Mouse (Mus musculus): ENCODE results near the gene Fam189a1.

Gene Fam189a1

DNA sequence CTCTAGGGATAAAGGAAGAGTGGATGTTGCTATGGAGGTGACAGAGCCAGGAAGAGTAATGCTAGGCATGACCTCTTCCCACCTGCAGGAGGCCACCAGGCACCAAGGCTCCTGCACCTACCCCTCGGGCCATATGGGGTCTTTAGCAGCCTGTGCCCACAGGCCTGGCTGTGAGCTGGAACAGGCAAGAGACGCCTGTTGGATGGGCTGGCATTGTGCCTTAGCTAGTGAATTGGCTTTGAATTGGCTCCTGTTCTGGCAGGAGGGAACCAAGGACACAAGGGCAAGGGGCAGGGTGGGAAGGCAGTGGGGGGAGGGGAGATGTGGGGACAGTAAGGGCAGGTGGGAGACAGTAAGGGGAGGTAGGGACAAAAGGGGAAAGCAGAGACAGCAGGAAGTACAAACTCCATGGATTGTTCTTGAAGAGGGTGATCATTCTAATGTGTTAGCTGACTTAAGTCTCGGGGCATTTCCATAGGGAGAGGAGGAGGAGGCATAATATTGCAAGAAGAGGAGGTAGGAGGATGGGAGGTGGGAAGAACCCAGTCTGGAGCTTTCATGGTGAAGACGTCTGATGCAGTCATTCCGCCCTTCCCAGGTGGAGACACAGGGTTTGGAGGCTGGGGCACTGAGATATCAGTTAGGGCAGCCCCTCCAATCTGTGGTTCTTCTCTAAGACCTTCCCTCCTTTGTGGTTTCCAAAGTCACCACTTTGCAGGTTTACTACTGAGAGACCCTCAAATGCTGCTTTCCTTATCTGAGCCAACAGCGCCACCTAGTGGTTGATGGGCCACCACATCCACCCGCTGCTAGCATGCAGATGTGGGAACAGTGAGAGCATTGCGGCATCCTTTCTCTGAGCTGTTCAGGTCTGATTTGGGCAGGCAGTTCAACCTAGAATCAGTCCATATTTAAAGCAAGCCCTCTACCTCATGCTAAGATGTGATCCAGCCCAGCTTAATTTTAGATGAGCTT is 414.8 kb downstream of the Fam189a1 start:
- in situ Hi-C loops (cut with MseI, MboI): loop anchor here (25.0 kb wide), 3 partner anchors 229 to 579 kb away; partner anchors contain the start of genes Apba2 (in 1 of the 2) and Trpm1 (in 1 of the 2)

DNA sequence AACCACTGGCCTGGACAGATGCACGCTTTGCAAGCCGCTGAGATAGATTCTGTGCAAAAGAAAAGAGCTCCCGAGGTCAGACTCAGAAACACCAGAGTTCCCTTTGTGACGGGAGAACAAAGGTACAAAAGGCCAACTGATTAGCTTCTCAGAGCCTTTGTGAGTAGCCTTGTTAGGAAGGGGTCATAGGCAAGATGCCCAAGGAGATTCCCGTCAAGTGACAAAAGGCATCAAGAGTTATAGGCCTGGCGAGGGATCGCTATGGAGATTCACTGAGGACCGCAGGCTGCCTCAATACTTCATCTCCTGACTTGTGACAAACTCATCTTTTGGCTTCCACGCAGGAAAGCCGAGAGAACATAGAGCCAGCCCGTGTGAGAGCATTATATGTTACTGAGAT is 417.2 kb downstream of the Fam189a1 start:
- in situ Hi-C loops (cut with MseI, MboI): loop anchor here (10.0 to 25.0 kb wide), 4 partner anchors 227 to 577 kb away; partner anchors contain the start of genes Apba2 (in 1 of the 2) and Trpm1 (in 1 of the 2)

DNA sequence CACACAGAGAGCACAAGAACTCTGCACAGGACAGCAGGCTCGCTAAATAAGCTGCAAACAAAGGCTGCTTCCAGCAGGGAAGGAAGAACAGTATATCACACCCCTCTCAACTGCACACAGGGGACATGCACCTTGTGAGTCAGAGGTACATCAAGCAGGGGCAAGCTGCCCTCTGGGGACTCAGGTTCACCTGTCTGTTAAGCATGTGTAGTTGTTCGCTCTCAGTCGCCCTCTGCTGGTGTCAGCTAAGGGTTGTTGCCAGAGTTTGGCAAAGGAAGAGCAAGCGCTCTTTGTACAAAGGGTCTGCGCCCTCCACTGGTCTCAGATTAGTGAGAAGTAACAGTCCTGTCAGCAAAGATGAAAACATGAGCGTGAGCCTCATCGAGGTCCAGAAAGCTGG is 426.6 kb downstream of the Fam189a1 start:
- in situ Hi-C loops (cut with MseI, MboI): loop anchor here (5.0 to 25.0 kb wide), 5 partner anchors 217 to 567 kb away; partner anchors contain the start of genes Apba2 (in 2 of the 2) and Trpm1 (in 1 of the 2)

DNA sequence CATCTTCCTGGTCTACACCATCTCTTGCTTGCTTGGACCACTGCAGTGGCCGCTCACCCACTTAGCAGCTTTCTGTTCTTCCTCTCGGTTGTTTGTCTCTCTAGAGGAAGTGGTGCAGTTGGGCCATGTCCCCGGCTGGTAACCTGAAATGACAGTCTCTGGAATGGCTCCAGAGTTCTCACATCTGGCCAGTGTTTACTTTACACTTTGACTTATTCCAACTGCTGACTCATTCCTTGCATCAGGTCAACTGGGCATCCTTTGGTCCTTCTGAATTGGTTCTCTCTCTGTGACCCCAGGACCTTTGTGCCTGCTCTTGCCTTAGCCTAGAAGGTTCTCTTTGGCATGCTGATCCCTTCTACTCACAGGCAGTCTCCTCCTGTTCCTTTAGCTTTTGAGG is 427.6 kb downstream of the Fam189a1 start:
- in situ Hi-C loops (cut with MseI, MboI): loop anchor here (5.0 to 25.0 kb wide), 4 partner anchors 217 to 567 kb away; partner anchors contain the start of genes Apba2 (in 2 of the 2) and Trpm1 (in 1 of the 2)

DNA sequence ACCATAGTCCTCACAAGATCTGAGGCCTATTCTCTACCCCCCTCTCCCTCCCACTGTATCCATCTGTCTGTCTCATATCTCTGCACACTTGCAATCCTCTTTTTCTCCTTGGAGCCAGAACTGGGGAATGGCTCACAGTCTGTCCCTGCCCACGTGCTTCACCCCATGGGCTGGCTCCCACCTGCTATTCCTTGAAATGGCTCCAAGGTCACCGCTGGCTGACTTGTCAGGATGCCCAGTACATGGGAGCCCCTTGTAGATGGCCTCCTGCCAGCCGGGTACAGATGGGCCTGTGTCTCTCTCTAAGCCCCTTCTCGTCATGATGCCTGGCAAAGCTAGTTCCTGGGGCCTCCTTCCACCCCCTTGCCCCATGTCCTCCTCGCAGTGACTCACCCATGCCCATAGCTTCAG is 428.2 kb downstream of the Fam189a1 start:
- in situ Hi-C loops (cut with MseI, MboI): loop anchor here (5.0 to 25.0 kb wide), 4 partner anchors 216 to 566 kb away; partner anchors contain the start of genes Apba2 (in 2 of the 2) and Trpm1 (in 1 of the 2)

DNA sequence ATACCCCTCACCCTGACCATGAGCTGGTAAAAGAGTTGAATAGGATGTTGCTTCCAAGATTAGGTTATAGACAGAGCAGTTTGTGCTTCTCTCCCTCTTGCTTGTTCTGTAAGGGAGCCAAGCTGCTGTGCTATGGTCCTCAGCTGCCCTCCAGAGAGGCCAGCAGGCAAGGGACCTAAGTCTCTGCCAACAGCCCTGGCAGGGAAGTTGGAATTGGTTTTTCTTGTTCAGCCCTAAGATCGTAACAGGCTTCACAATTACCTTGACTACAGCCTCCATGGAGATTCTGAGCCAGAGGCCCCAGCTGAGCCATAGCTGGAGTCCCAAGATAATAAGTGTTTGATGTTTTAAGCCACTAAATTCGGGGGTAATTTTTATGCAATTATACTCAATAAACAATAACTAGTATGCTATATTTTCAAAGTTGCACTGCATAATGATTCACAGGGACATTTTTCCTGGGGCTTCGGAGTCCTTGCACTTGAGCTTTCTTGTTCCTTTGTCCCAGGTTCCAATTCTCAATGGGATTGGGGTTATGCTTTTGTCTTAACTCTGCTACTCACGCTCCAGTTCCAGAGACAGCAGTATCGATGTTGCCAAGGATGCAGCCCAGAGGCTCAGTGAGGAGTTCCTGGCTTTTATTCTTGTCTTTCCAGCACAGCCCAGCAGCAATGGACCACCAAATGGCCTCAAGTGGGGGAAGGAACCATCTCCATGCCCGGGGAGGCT is 430.2 kb downstream of the Fam189a1 start:
- in situ Hi-C loops (cut with MseI, MboI): loop anchor here (5.0 to 25.0 kb wide), 4 partner anchors 214 to 564 kb away; partner anchors contain the start of genes Apba2 (in 2 of the 2) and Trpm1 (in 1 of the 2)

DNA sequence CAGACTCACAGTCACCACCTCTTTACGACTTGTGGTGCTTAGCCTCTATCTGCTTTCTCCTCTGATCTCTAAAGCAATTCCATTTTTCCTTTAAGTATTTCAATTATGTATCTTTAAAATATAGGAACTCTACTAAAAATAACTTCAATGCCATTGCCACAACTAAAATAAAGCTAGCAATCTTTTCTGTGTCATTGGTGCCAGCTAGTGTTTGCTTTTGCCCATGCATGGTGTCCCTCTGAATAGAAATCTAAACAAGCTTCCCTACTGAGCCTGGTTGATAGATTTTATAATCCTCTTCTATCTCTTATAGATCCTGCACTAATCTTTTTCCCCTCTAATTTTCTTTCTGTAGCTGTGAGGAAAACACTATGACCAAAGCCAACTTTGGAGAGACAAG is 432.0 kb downstream of the Fam189a1 start:
- in situ Hi-C loops (cut with MseI, MboI): no loop called here

DNA sequence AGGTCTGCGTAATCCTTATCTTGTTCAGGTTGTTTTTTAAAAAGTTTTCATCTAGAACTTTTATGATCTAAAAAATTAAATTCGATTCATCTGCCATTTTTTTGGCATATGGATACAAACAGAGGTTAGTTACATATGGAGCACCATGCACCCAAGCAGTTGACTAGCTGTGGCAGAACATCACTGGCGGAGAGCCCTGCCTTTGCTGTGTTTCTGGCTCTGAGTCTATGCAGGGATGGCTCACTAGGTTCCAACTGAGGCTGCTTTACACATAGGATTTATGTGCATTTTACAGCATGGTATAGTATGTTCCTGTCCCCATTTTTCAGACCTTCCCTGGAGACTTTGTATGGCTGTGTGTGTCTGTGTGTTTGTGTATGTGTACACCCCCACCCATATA is 433.1 kb downstream of the Fam189a1 start:
- in situ Hi-C loops (cut with MseI, MboI): no loop called here

DNA sequence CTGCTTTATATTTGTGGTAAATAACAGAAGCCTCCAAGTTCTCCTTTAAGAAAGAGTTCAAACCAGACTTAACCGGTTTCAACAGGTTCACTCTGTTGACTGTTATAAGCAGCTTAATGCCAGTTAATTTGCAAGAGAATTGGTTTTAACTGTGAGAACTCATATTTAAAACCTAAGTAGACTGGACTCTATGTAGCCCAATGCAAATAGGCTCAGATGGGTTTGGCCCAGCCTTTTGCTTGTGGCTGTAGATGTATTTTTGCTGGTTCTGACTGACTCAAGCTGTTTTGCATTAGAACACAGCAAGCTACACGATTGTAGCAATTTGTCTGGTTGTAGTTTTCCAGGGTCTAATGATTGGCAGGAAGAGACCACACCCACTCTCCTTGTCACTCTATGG is 440.1 kb downstream of the Fam189a1 start:
- in situ Hi-C loops (cut with MseI, MboI): no loop called here

DNA sequence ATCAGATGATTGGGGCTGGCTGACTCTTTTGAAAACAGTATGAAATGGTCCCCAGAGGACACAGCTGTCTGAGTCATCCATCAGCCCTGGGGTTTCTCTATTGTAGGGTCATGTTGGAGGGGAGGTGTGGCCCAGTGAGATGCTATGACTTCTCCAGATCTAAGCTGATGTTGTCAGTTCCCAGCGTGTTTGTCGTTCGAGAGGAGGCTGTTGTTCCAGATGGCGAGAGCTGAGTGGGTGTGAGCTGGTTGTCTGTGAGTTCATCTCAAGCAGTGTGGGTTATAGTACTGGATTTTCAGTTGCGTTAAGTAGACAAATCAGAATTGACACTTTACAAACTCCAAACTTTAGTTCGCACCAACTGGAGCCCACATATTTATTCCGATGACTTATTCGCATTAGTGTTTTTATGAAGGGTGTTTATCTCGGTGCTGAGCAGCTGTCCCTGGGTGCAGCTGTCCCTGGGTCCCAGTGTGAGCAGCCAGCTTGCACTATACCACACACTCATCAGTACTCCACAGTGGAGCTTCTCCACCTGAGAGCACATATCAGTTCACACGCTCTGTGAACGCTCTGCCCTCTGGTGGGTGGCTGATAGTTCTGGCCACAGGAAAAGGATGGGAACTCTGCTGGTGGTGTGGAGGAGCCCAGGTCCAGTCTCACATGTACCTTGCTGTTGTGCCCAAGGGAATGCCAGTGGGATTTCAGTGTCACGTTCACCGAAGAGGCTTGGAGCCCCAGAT is 446.7 kb downstream of the Fam189a1 start:
- in situ Hi-C loops (cut with MseI, MboI): no loop called here

DNA sequence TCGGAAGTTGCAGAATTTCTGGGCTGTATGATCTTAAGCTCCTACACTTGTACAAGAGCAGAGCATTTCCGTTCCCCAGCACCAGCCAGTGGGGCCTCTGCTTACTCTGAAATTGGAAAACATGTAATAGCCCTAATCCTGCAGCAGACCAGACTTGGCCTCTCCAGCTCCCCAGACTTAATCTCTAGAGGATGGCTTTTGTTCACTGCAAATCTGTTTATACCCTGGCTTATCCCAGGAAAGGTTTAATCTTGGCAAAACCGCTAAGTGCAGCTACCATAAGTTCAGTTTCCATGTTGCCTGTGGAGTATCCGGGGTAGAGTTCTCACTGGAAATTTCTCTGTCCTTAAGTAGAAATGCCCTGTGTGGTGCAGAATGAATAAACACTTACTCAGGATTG is 448.2 kb downstream of the Fam189a1 start:
- in situ Hi-C loops (cut with MseI, MboI): no loop called here
